Mouse (Mus musculus): Measurements from ENCODE around the gene Kbtbd6.

DNA sequence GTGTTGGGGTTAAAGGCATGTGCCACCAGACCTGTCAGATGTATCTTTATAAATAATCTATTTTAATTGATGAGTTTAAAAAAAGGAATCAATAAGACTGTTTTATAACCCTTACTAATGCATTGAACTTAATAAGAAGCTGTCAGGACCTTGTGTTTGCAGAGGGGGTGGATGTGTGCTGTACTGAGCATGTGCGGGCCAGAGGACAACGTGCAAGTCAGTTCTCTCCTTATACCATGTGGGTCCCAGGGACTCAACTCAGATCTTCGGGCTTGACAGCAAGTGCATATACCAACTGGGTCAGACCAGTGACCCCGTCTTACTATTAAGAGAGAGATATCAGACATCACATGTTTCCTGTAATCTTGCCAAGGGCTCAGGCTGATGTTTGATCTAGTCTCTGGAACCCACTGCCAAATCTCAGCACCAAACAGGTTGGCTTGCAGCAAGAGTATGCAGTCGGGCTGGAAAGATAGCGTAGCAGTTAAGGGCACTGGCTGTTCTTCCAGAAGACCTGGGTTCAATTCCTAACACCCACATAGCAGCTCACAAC is 42.3 kb upstream of the Kbtbd6 start:
- TF ChIP-seq CTCF (conservative IDR thresholded peaks at IDR 0.05; ENCODE audit: low read length) (no peak), POU5F1 (IDR thresholded peaks at IDR 0.05; ENCODE audit: borderline replicate concordance, low read length) (no peak)

Data from E14TG2a.4 (cell line).